Comparison of ENCODE assay signal across 7 mouse cellular contexts in genomic region chr9:104569480-104570167, GRCm38 (mm10). TPM values are rescaled to one million over a fixed set of nuclear protein-coding genes. Genes with fewer than 3 reads are reported as not detected.
A peak's percentile ranks its signal among the peaks of the same experiment; 100 is the strongest.
DNase-seq lines count a peak whose midpoint lies in the region; ATAC-seq and TF ChIP-seq lines count a peak whose summit lies in the region.

No protein-coding gene starts in this region.

- H3K9ac ChIP-seq in limb, embryonic 13.5 days, result no peak overlapping the region
- H3K9ac ChIP-seq in midbrain, postnatal 0 days (replicated peaks; ENCODE audit: low read length, poor library complexity, severe bottlenecking), result peak overlapping the region; percentile 39; the same call in 1 of the 2 replicates
- H3K9ac ChIP-seq in stomach, embryonic 14.5 days (replicated peaks; ENCODE audit: low read depth, low read length), result no peak overlapping the region

- H3K4me2 ChIP-seq in limb, embryonic 13.5 days (replicated peaks), result peak overlapping the region; percentile 7; the same call in 1 of the 2 replicates
- H3K4me2 ChIP-seq in midbrain, postnatal 0 days (ENCODE audit: low read depth, low read length, poor library complexity, severe bottlenecking), result peak overlapping the region; percentile 84
- no peak overlapping the region for H3K4me2 ChIP-seq in stomach, embryonic 14.5 days (replicated peaks; ENCODE audit: low read depth, low read length)

- H3K9me3 ChIP-seq in limb, embryonic 13.5 days, result no peaks in the 10 kb centered on the region
- no peaks in the 10 kb centered on the region for H3K9me3 ChIP-seq in midbrain, postnatal 0 days (ENCODE audit: low read length)
- no peaks in the 10 kb centered on the region for H3K9me3 ChIP-seq in stomach, embryonic 14.5 days (ENCODE audit: control insufficient read depth, low read depth, low read length)

- H3K27me3 ChIP-seq in limb, embryonic 13.5 days, result peaks cover 26% of the 10 kb centered on the region
- H3K27me3 ChIP-seq in midbrain, postnatal 0 days (ENCODE audit: insufficient read depth, low read length), result peaks cover 7% of the 10 kb centered on the region; the same call in 1 of the 2 replicates
- H3K27me3 ChIP-seq in stomach, embryonic 14.5 days (ENCODE audit: control insufficient read depth, insufficient read depth, low read length), result no peaks in the 10 kb centered on the region

- 1% methylated on average over 25 of the region's 25 CpGs for WGBS in limb, embryonic 13.5 days
- WGBS in midbrain, postnatal 0 days, result under 1% methylated on average over 25 of the region's 25 CpGs
- 1% methylated on average over 25 of the region's 25 CpGs for WGBS in stomach, embryonic 14.5 days

- peak; percentile 77; the same call in 1 of the 2 replicates for ATAC-seq in limb, embryonic 13.5 days (ENCODE audit: low FRiP score, low read depth)
- peak; percentile 23; the same call in 1 of the 2 replicates for ATAC-seq in midbrain, postnatal 0 days (ENCODE audit: low FRiP score)
- ATAC-seq in stomach, embryonic 14.5 days (ENCODE audit: insufficient number of reproducible peaks, insufficient read depth, low FRiP score, low read depth), result peak; percentile 81; the same call in 1 of the 2 replicates

- no peaks in the 10 kb centered on the region for H3K36me3 ChIP-seq in limb, embryonic 13.5 days
- no peaks in the 10 kb centered on the region for H3K36me3 ChIP-seq in midbrain, postnatal 0 days (ENCODE audit: insufficient read depth, low read length)
- no peaks in the 10 kb centered on the region for H3K36me3 ChIP-seq in stomach, embryonic 14.5 days (ENCODE audit: control insufficient read depth, insufficient read depth, low read length)

- DNase-seq in adrenal gland, adult (ENCODE audit: inconsistent age in 2 of 2, low spot score in 1 of 2), result peak; percentile 68 to 89
- peak; percentile 64 to 79 for DNase-seq in cerebellum, postnatal 4 days (ENCODE audit: low spot score in 2 of 2)
- peak; percentile 5 for DNase-seq in gastrocnemius, postnatal 25 days
- peak; percentile 40 to 81 for DNase-seq in kidney, adult 8-10 months
- DNase-seq in midbrain, postnatal 0 days (ENCODE audit: low spot score), result peak; percentile 81

- no peak overlapping the region for H3K4me3 ChIP-seq in limb, embryonic 13.5 days
- H3K4me3 ChIP-seq in midbrain, postnatal 0 days (ENCODE audit: low read depth, low read length), result peak overlapping the region; percentile 44
- no peak overlapping the region for H3K4me3 ChIP-seq in stomach, embryonic 14.5 days (ENCODE audit: low read depth, low read length)

- no peak overlapping the region for H3K27ac ChIP-seq in limb, embryonic 13.5 days
- H3K27ac ChIP-seq in midbrain, postnatal 0 days (ENCODE audit: low read depth, low read length), result no peak overlapping the region
- no peak overlapping the region for H3K27ac ChIP-seq in stomach, embryonic 14.5 days (ENCODE audit: low read length)

- no peaks in the 10 kb centered on the region for H3K4me1 ChIP-seq in limb, embryonic 13.5 days
- H3K4me1 ChIP-seq in midbrain, postnatal 0 days (ENCODE audit: insufficient read depth, low read length), result no peaks in the 10 kb centered on the region
- no peaks in the 10 kb centered on the region for H3K4me1 ChIP-seq in stomach, embryonic 14.5 days (ENCODE audit: control insufficient read depth, insufficient read depth, low read length)

- peak; percentile 75 for TF ChIP-seq CTCF in midbrain, postnatal 0 days (IDR thresholded peaks at IDR 0.05)

RNA-seq across cellular contexts. Expression of gene Cpne4, which starts 22.5 kb away (rescaled TPM):
- total RNA-seq in gastrocnemius, postnatal 25 days (2021), result not detected
- 0.38 and 0.78 TPM in 2 replicates for polyA plus RNA-seq in limb, embryonic 13.5 days (2015; fragmentation: Nextera tagmentation; extraction: Ambion mirVana)
- total RNA-seq in midbrain, postnatal 0 days (2014; rRNA removed), result 25.5 and 29.3 TPM in 2 replicates
- 38.3 and 38.5 TPM in 2 replicates for polyA plus RNA-seq in midbrain, postnatal 0 days (2015; fragmentation: Nextera tagmentation; extraction: Ambion mirVana)
- polyA plus RNA-seq in stomach, embryonic 14.5 days (2014; fragmentation: Nextera tagmentation; extraction: Ambion mirVana), result 0.31 and 0.48 TPM in 2 replicates

Comparison
In these comparisons a context has a peak if more than half of its experiments do, and no peak if none do; other contexts are left out.
1. DNase-seq: peak in every context shown above with its lines; median percentile 81 in midbrain, postnatal 0 days; 78 in adrenal gland, adult; 72 in cerebellum, postnatal 4 days; 60 in kidney, adult 8-10 months; 5 in gastrocnemius, postnatal 25 days.
2. ATAC-seq: peak in every context shown above with its lines; median percentile 81 in stomach, embryonic 14.5 days; 77 in limb, embryonic 13.5 days; 23 in midbrain, postnatal 0 days.
3. RNA of gene Cpne4, which starts 22.5 kb away (polyA plus RNA-seq): 38.3 to 38.5 TPM in midbrain, postnatal 0 days; 0.38 to 0.78 TPM in limb, embryonic 13.5 days and 0.31 to 0.48 TPM in stomach, embryonic 14.5 days; every median in the first group is over 10 times any median in the second.